Mouse (Mus musculus): ENCODE measurements around the gene Nedd9.

DNA sequence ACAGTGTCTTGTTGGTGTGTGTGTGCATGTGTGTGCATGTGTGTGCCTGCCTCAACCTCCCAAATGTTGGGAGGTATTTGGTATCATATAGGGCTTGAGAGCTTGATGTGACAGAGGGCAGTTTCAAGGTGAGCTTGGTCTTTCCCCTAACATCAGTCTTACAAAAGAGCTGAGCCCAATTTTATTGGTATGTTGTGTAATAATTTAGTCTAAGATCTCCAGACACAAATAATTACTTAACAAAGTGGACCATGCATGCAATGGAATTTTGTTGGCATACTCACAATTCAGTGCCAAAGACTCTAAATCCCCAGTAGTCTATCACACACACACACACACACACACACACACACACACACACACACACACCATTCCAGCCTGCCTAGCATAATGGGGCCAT is 104.5 kb downstream of the Nedd9 start:
- no peak for TF ChIP-seq GATA1 (IDR thresholded peaks at IDR 0.05; ENCODE audit: borderline replicate concordance, low read length)
- no peak for TF ChIP-seq FLI1 (IDR thresholded peaks at IDR 0.05; ENCODE audit: low read length)

All from megakaryocyte, embryonic 14.5 days (primary cell).